Mouse (Mus musculus) neural tube, embryonic 12.5 days (tissue): Measurements from ENCODE around the gene Lce1a2. TPM values are rescaled to one million over a fixed set of nuclear protein-coding genes. Genes with fewer than 3 reads are reported as not detected.
"Not testable (repeated sequence)": the region's sequence is repeated elsewhere in the genome, so short reads cannot be mapped to it uniquely, and the experiment has no call there.

Experiments
- ATAC-seq: fragments of 200-750 bp; cut with Nextera tagmentation; 2 replicates; pipeline ENCODE4 v1.8.0; 2017; ENCODE audit warnings: low read depth, mild to moderate bottlenecking, moderate TSS enrichment, moderate library complexity; ENCODE audit not compliant: low FRiP score
- H3K27ac ChIP-seq: fragments of 300-500 bp; sonication (generic); 2 replicates; pipeline ENCODE4 v1.5.1; 2016
- H3K27me3 ChIP-seq: fragments of 300-500 bp; sonication (generic); replicated peaks from 2 replicates; pipeline ENCODE4 v1.6.1; 2016; ENCODE audit warnings: mild to moderate bottlenecking
- H3K36me3 ChIP-seq: fragments of 300-500 bp; sonication (generic); 2 replicates; pipeline ENCODE4 v1.6.1; 2016; ENCODE audit warnings: mild to moderate bottlenecking
- H3K4me1 ChIP-seq: fragments of 300-500 bp; sonication (generic); 2 replicates; pipeline ENCODE4 v1.6.1; 2016
- H3K4me2 ChIP-seq: fragments of 300-500 bp; sonication (generic); replicated peaks from 2 replicates; pipeline ENCODE4 v1.6.1; 2016; ENCODE audit warnings: mild to moderate bottlenecking
- H3K4me3 ChIP-seq: fragments of 300-500 bp; sonication (generic); 2 replicates; pipeline ENCODE4 v1.5.1; 2016
- H3K9ac ChIP-seq: fragments of 300-500 bp; sonication (generic); 2 replicates; pipeline ENCODE4 v1.6.1; 2016; ENCODE audit warnings: mild to moderate bottlenecking
- H3K9me3 ChIP-seq: fragments of 300-500 bp; sonication (generic); 2 replicates; pipeline ENCODE4 v1.6.1; 2016; ENCODE audit warnings: mild to moderate bottlenecking
- WGBS: fragments of 180-500 bp; shearing (Covaris S2); methylation state at CpG from one replicate; pipeline ENCODE4 v1.1.7; 2016; 5-methylcytosine and 5-hydroxymethylcytosine counted together
- polyA plus RNA-seq: library from polyadenylated mRNA; unstranded; fragments of >200 nt; fragmentation: Nextera tagmentation; extraction: Ambion mirVana; gene quantifications from 2 replicates; pipeline ENCODE4 v1.2.1, GENCODE M21; 2016

Gene Lce1a2
- polyA plus RNA-seq, result not detected in 2 replicates

- H3K4me3 ChIP-seq, result no peak within 1 kb of the TSS
- H3K4me1 ChIP-seq, result no peaks in the 10 kb centered on the region
- H3K4me2 ChIP-seq, result no peak within 1 kb of the TSS
- no peak within 1 kb of the TSS for H3K27ac ChIP-seq
- H3K9ac ChIP-seq, result no peak within 1 kb of the TSS
- H3K36me3 ChIP-seq, result no peaks in the 10 kb centered on the region
- no peaks in the 10 kb centered on the region for H3K9me3 ChIP-seq
- H3K27me3 ChIP-seq, result no peaks in the 10 kb centered on the region
- ATAC-seq, result no peak
These were observed at the start of gene Lce1a2 for GRCm38 (mm10) chr3:92670215-92670614. TSS of gene Lce1a2 (minus strand) at chr3:92670315.

DNA sequence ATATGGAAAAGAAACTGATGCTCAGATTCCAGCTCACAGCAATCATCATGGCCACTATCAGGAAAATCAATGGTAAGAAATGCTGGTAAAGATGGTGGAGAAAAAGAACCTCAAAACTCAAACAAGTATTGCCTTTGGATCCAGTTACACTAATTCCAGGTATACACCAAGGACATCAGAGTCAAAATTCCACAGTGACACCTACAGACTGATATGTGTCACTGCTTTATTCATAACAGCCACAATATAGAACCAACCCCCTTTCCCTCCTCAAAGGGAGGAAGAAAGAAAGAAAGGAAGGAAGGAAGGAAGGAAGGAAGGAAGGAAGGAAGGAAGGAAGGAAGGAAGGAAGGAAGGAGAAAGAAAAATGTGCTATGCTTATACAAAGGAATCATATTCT is 45.0 kb upstream of the Lce1a2 start:
- no peak overlapping the region for H3K27ac ChIP-seq
- H3K4me1 ChIP-seq, result no peaks in the 10 kb centered on the region

GRCm38 (mm10) chr3:92708974-92709373 is 38.9 kb upstream of the Lce1a2 start, which contains the start of gene Lce1e:
TSS of gene Lce1e (minus strand) at chr3:92709074.
- H3K9ac ChIP-seq, result no peak within 1 kb of the TSS
- no peaks in the 10 kb centered on the region for H3K36me3 ChIP-seq
- H3K27me3 ChIP-seq, result no peaks in the 10 kb centered on the region
- no peak within 1 kb of the TSS for H3K27ac ChIP-seq
- no peaks in the 10 kb centered on the region for H3K9me3 ChIP-seq
- WGBS, result 83% methylated on average over 2 of the region's 2 CpGs
- H3K4me2 ChIP-seq, result no peak within 1 kb of the TSS
- no peak within 1 kb of the TSS for H3K4me3 ChIP-seq
- ATAC-seq, result no peak
- H3K4me1 ChIP-seq, result no peaks in the 10 kb centered on the region

More for the DNA sequence above, 45.0 kb upstream of the Lce1a2 start:
- no peak overlapping the region for H3K4me2 ChIP-seq
- no peaks in the 10 kb centered on the region for H3K36me3 ChIP-seq
- H3K9me3 ChIP-seq, result no peaks in the 10 kb centered on the region
- no peak overlapping the region for H3K4me3 ChIP-seq
- no peaks in the 10 kb centered on the region for H3K27me3 ChIP-seq
- H3K9ac ChIP-seq, result no peak overlapping the region
- ATAC-seq, result no peak

GRCm38 (mm10) chr3:92694613-92695012 is 24.5 kb upstream of the Lce1a2 start:
- H3K9ac ChIP-seq, result no peak overlapping the region
- 17% methylated on average over 1 of the region's 1 CpGs for WGBS
- H3K4me1 ChIP-seq, result no peaks in the 10 kb centered on the region
- no peak for ATAC-seq
- H3K4me2 ChIP-seq, result no peak overlapping the region
- no peaks in the 10 kb centered on the region for H3K27me3 ChIP-seq
- H3K27ac ChIP-seq, result no peak overlapping the region
- no peaks in the 10 kb centered on the region for H3K9me3 ChIP-seq
- no peak overlapping the region for H3K4me3 ChIP-seq
- H3K36me3 ChIP-seq, result no peaks in the 10 kb centered on the region

DNA sequence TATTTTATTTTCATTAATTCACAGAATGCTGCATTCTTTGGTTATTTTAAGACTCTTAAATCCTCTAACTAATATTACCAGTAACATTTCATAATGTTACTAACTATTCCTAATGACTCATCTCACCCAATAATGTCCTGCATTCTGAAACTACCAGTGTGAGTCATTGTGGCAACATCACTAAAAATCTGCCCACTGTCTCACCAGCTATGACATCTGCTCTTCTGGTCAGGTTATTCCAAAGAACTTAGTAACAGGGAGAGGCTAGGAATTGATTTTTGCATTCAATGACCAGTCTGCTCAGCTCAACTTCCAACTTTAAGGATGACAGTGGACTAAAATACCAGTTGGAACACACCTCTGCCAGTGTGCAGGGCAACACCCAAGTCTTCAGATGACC is 21.6 kb upstream of the Lce1a2 start:
- Histone ChIP-seq H3K36me3 (no peaks in the 10 kb centered on the region), H3K4me3 (no peak overlapping the region), H3K4me2 (no peak overlapping the region), H3K4me1 (no peaks in the 10 kb centered on the region), H3K9ac (no peak overlapping the region), H3K27me3 (no peaks in the 10 kb centered on the region), H3K9me3 (no peaks in the 10 kb centered on the region), H3K27ac (no peak overlapping the region)
- ATAC-seq, result no peak

DNA sequence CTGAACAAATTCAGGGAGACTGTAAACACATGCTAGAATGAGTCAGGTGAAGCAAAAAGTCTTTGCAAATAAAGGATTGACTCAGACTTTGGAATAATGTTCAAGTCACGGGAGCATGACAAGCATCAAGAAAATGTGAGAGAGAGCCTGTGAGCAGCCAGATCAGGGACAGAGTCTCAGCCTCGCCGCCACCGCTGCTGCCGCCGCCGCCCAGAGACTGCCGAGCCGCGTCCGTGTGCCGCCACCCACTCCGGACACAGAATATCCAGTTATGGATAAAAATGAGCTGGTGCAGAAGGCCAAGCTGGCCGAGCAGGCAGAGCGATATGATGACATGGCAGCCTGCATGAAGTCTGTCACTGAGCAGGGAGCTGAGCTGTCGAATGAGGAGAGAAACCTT is 19.0 kb upstream of the Lce1a2 start:
- H3K4me1 ChIP-seq, H3K9me3 ChIP-seq, H3K27ac ChIP-seq, H3K4me2 ChIP-seq, H3K4me3 ChIP-seq, H3K36me3 ChIP-seq, H3K27me3 ChIP-seq, H3K9ac ChIP-seq, ATAC-seq: not testable (repeated sequence)
- WGBS, result 84% methylated on average over 16 of the region's 16 CpGs

DNA sequence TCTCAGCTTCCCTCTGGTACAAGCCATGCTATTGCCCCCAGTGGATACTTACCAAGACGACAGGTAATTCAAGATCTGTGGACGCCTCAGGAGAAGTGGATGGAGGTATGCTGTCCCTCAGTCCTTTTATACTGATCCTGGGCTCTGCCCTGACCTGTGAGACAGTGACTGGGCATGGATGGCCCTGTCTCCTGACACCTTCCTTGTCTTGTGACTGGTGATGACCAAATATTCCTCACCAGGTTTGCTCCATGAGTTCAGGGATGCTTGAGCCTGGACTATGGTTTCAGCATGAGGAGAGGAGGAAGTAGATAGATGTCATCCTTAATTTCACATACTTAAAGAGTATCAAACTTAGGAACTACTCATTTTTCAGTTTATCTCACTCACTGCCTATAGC is 17.0 kb upstream of the Lce1a2 start, which contains the start of gene Lce1d:
Gene Lce1d (minus strand): TSS at position 101 of the 400 bp plus-strand sequence.
- H3K27ac ChIP-seq, result no peak within 1 kb of the TSS
- WGBS, result 62% methylated on average over 2 of the region's 2 CpGs
- no peak for ATAC-seq
- H3K4me2 ChIP-seq, result no peak within 1 kb of the TSS
- no peak within 1 kb of the TSS for H3K4me3 ChIP-seq
- no peaks in the 10 kb centered on the region for H3K36me3 ChIP-seq
- H3K27me3 ChIP-seq, result no peaks in the 10 kb centered on the region
- H3K9me3 ChIP-seq, result no peaks in the 10 kb centered on the region
- no peaks in the 10 kb centered on the region for H3K4me1 ChIP-seq
- no peak within 1 kb of the TSS for H3K9ac ChIP-seq

DNA sequence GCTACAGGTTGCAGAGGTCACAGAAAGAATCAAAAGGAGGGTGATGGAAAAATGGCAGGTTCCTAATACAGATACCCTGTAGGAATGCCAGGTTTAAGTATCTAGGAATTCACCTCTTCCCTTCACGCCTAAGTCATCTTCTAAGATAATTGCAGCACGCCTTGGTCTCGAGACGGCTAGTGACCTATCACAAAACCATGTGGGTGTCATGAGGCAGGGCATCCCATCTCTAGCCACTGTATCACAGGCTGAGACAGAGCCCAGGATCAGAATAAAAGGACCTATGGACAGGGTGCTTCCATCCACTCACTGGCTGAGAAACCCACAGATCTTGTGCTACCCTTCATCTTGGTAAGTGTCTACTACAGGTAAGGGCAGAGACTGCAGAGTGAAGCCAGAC is 8.8 kb upstream of the Lce1a2 start, which contains the start of gene Lce1c:
Gene Lce1c (plus strand): TSS at position 301 of the 400 bp plus-strand sequence.
- H3K9me3 ChIP-seq, result no peaks in the 10 kb centered on the region
- no peak within 1 kb of the TSS for H3K27ac ChIP-seq
- ATAC-seq, result no peak
- WGBS, result 91% methylated on average over 4 of the region's 4 CpGs
- no peak within 1 kb of the TSS for H3K4me2 ChIP-seq
- no peak within 1 kb of the TSS for H3K9ac ChIP-seq
- no peak within 1 kb of the TSS for H3K4me3 ChIP-seq
- no peaks in the 10 kb centered on the region for H3K27me3 ChIP-seq
- H3K4me1 ChIP-seq, result no peaks in the 10 kb centered on the region
- H3K36me3 ChIP-seq, result no peaks in the 10 kb centered on the region

DNA sequence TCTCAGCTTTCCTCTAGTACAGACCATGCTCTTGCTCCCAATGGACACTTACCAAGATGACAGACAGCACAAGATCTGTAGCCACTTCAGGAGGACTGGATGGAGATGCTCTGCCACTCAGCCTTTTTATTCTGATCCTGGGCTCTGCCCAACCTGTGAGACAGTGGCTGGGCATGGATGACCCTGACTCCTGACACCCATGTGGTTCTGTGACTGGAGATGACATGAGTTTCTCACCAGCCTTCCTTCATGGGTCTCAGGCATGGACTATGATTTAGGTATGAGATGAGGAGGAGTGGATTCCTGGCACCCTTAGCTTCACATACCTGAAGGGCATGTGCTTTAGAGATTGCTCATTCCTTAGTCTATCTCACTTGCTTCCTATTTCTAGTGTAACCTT is 13.3 kb downstream of the Lce1a2 start, which contains the start of gene Lce1b:
Gene Lce1b (minus strand): TSS at position 101 of the 400 bp plus-strand sequence.
- H3K36me3 ChIP-seq, result no peaks in the 10 kb centered on the region
- no peak within 1 kb of the TSS for H3K9ac ChIP-seq
- no peaks in the 10 kb centered on the region for H3K4me1 ChIP-seq
- no peak within 1 kb of the TSS for H3K4me3 ChIP-seq
- no peaks in the 10 kb centered on the region for H3K27me3 ChIP-seq
- ATAC-seq, result no peak
- no peak within 1 kb of the TSS for H3K27ac ChIP-seq
- no peaks in the 10 kb centered on the region for H3K9me3 ChIP-seq
- no peak within 1 kb of the TSS for H3K4me2 ChIP-seq

DNA sequence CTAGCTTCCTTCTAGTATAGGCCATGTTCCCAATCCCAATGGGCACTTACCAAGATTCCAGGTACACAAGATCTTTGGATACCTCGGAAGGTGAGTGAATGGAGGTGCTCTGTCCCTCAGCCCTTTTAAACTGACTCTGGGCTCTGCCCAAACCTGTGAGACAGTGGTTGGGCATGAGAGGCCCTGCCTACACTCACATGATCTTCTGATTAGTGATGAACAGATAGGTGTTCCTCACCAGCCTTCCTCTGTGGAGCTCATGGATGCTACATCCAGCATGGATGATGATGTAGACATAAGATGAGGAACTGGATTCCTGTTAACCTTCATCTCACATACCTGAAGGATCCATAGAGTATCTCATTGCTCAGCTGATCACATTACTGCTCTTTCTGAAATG is 21.9 kb downstream of the Lce1a2 start, which contains the start of gene Lce1a1:
Gene Lce1a1 (minus strand): TSS at position 101 of the 400 bp plus-strand sequence.
- Histone ChIP-seq H3K4me2 (no peak within 1 kb of the TSS), H3K4me3 (no peak within 1 kb of the TSS), H3K27me3 (no peaks in the 10 kb centered on the region), H3K9me3 (no peaks in the 10 kb centered on the region), H3K9ac (no peak within 1 kb of the TSS), H3K4me1 (no peaks in the 10 kb centered on the region), H3K36me3 (no peaks in the 10 kb centered on the region), H3K27ac (no peak within 1 kb of the TSS)
- no peak for ATAC-seq
- 90% methylated on average over 1 of the region's 1 CpGs for WGBS

DNA sequence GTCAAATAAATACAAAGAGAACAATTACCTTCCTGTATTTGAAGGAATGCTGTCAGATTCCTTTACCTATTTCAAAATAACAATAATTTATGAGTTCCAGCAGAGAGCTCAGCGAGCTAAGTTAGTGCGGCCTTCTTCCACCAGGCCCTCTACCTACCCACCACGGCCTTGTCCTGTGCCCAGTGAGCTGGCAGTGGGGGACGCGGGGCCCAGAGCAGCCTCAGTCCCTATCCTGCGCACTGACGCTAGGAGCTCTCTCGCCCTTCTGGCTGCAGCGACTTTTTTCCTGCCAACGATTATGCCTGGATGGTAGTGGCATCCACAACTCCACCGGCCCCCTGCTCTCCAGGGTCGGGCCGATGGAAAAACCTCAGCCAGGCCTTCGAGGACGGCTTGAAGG is 30.3 kb downstream of the Lce1a2 start:
- Histone ChIP-seq H3K4me1 (no peaks in the 10 kb centered on the region), H3K36me3 (no peaks in the 10 kb centered on the region), H3K27me3 (no peaks in the 10 kb centered on the region), H3K4me2 (no peak overlapping the region), H3K4me3 (no peak overlapping the region), H3K9me3 (no peaks in the 10 kb centered on the region), H3K9ac (no peak overlapping the region), H3K27ac (no peak overlapping the region)
- ATAC-seq, result no peak
- WGBS, result 93% methylated on average over 15 of the region's 15 CpGs

DNA sequence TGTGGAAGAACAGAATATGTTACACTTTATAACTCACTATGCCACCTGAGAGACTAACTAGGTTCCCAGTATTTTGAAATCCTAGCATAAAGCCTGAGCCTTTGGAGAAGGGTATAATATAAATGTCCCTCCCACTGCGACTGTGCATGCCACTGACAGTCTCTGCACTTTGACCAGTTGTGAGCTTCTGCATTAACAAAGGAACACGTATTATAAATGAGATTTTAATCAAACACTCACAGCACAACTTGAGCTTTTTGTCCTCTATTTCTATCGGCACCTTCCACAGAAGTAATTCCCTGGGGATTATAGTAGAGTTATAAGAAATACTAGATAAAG is 31.5 kb downstream of the Lce1a2 start:
- H3K9ac ChIP-seq, result no peak overlapping the region
- no peak overlapping the region for H3K27ac ChIP-seq
- H3K27me3 ChIP-seq, result no peaks in the 10 kb centered on the region
- no peak overlapping the region for H3K4me3 ChIP-seq
- H3K4me2 ChIP-seq, result no peak overlapping the region
- no peaks in the 10 kb centered on the region for H3K9me3 ChIP-seq
- no peaks in the 10 kb centered on the region for H3K4me1 ChIP-seq
- no peaks in the 10 kb centered on the region for H3K36me3 ChIP-seq
- WGBS, result 80% methylated on average over 3 of the region's 3 CpGs
- no peak for ATAC-seq

- ATAC-seq, result 0 out of 2 replicates have a peak, but pooled peaks have one; percentile 44
- Histone ChIP-seq H3K9me3 (no peaks in the 10 kb centered on the region), H3K9ac (no peak overlapping the region), H3K27ac (no peak overlapping the region), H3K4me1 (no peaks in the 10 kb centered on the region), H3K4me2 (no peak overlapping the region), H3K4me3 (no peak overlapping the region), H3K27me3 (no peaks in the 10 kb centered on the region), H3K36me3 (no peaks in the 10 kb centered on the region)
- 53% methylated on average over 1 of the region's 1 CpGs for WGBS
These were observed 32.1 kb downstream of the Lce1a2 start for GRCm38 (mm10) chr3:92637745-92638652.
